Mouse (Mus musculus) hindlimb bud, embryonic 11.5 days (tissue): ENCODE data around the gene Tcf19.
"Not testable (repeated sequence)": the region's sequence is repeated elsewhere in the genome, so short reads cannot be mapped to it uniquely, and the experiment has no call there.

Experiments used
- DNase-seq: peaks from one replicate; pipeline ENCODE4 v3.0.0-alpha.2; 2012; ENCODE audit warnings: low read depth, low spot score; ENCODE audit errors: extremely low spot score

Gene Tcf19

GRCm38 (mm10) chr17:35488041-35488440 lies 28.6 kb downstream of the Tcf19 start:
- DNase-seq: no peak

GRCm38 (mm10) chr17:35486726-35487125 lies 29.9 kb downstream of the Tcf19 start:
- DNase-seq: no peak

- DNase-seq: no peak
These were observed 30.9 kb downstream of the Tcf19 start for GRCm38 (mm10) chr17:35485702-35486101.

GRCm38 (mm10) chr17:35484066-35484465 lies 32.6 kb downstream of the Tcf19 start:
- DNase-seq: no peak

- DNase-seq: no peak
These were observed 46.5 kb downstream of the Tcf19 start, which contains the start of gene H2-Q10 for GRCm38 (mm10) chr17:35469842-35470751. H2-Q10 (plus strand) TSS chr17:35470089.

- DNase-seq: not testable (repeated sequence)
These were observed 47.7 kb downstream of the Tcf19 start for GRCm38 (mm10) chr17:35468936-35469335.

- DNase-seq: not testable (repeated sequence)
These were observed 51.0 kb downstream of the Tcf19 start for GRCm38 (mm10) chr17:35465651-35466050.
